Mouse (Mus musculus) lung, postnatal 0 days (tissue): ENCODE results near the gene Lingo3. TPM values are rescaled to one million over a fixed set of nuclear protein-coding genes. Genes with fewer than 3 reads are reported as not detected.

Experiments used
- ATAC-seq: fragments of 200-750 bp; cut with Nextera tagmentation; 2 replicates; pipeline ENCODE4 v1.8.0; 2017; ENCODE audit warnings: moderate library complexity
- DNase-seq: peaks from one replicate; pipeline ENCODE4 v3.0.0-alpha.2; 2016; ENCODE audit warnings: low spot score
- H3K27ac ChIP-seq: fragments of 300-500 bp; sonication (generic); 2 replicates; pipeline ENCODE4 v1.5.1; 2014; ENCODE audit warnings: antibody characterized with exemption, mild to moderate bottlenecking, low read length, mixed read lengths
- H3K27me3 ChIP-seq: fragments of 300-500 bp; sonication (generic); replicated peaks from 2 replicates; pipeline ENCODE4 v1.6.1; 2014; ENCODE audit warnings: low read length, mixed read lengths; ENCODE audit not compliant: insufficient read depth
- H3K36me3 ChIP-seq: fragments of 300-500 bp; sonication (generic); 2 replicates; pipeline ENCODE4 v1.6.1; 2014; ENCODE audit warnings: low read length, mixed read lengths; ENCODE audit not compliant: insufficient read depth
- H3K4me1 ChIP-seq: fragments of 300-500 bp; sonication (generic); 2 replicates; pipeline ENCODE4 v1.6.1; 2014; ENCODE audit warnings: antibody characterized with exemption, low read depth, low read length, mixed read lengths; ENCODE audit not compliant: insufficient read depth
- H3K4me2 ChIP-seq: fragments of 300-500 bp; sonication (generic); replicated peaks from 2 replicates; pipeline ENCODE4 v1.6.1; 2014; ENCODE audit warnings: low read depth, mild to moderate bottlenecking, low read length, moderate library complexity, mixed read lengths
- H3K4me3 ChIP-seq: fragments of 300-500 bp; sonication (generic); 2 replicates; pipeline ENCODE4 v1.5.1; 2014; ENCODE audit warnings: low read depth, low read length
- H3K9ac ChIP-seq: fragments of 300-500 bp; sonication (generic); replicated peaks from 2 replicates; pipeline ENCODE4 v1.6.1; 2014; ENCODE audit warnings: low read depth, mild to moderate bottlenecking
- H3K9me3 ChIP-seq: fragments of 300-500 bp; sonication (generic); 2 replicates; pipeline ENCODE4 v1.6.1; 2016; ENCODE audit warnings: low read length, mixed read lengths
- CTCF ChIP-seq: IDR thresholded peaks from 2 replicates; pipeline ENCODE4 v1.5.1; 2016; ENCODE audit warnings: antibody characterized with exemption, mild to moderate bottlenecking
- EP300 ChIP-seq: IDR thresholded peaks from 2 replicates; pipeline ENCODE4 v1.6.1; 2016; ENCODE audit warnings: antibody characterized with exemption, mild to moderate bottlenecking, control low read depth
- WGBS: fragments of 180-500 bp; shearing (Covaris S2); extraction: QIAGEN DNeasy Blood & Tissue Kit; methylation state at CpG from one replicate; pipeline ENCODE4 v1.1.7; 2014; 5-methylcytosine and 5-hydroxymethylcytosine counted together
- polyA plus RNA-seq: library from polyadenylated mRNA; unstranded; fragments of >200 nt; fragmentation: Nextera tagmentation; extraction: Ambion mirVana; gene quantifications from 2 replicates; pipeline ENCODE4 v1.2.1, GENCODE M21; 2015

The Lingo3 gene
- polyA plus RNA-seq, 1 experiment from 2014 or later = not detected

- H3K27ac ChIP-seq = no peak within 1 kb of the TSS
Measured at GRCm38 (mm10) chr10:80854913-80855748, 11.3 kb upstream of the Lingo3 start, which contains the start of the genes Lsm7 and Sppl2b. Gene Lsm7, minus strand, starts transcription at chr10:80855209. Gene Sppl2b, plus strand, starts transcription at chr10:80855275.

GRCm38 (mm10) chr10:80848571-80848970 is 4.7 kb upstream of the Lingo3 start:
- H3K27me3 ChIP-seq = peaks cover 9% of the 10 kb centered on the region
- no peaks in the 10 kb centered on the region for H3K36me3 ChIP-seq
- 13% methylated on average over 10 of the region's 10 CpGs for WGBS
- no peak overlapping the region for H3K4me3 ChIP-seq
- no peak overlapping the region for H3K9ac ChIP-seq
- no peak overlapping the region for H3K4me2 ChIP-seq
- ATAC-seq (peak; percentile 88), DNase-seq (peak; percentile 75)
- no peak overlapping the region for H3K27ac ChIP-seq
- no peaks in the 10 kb centered on the region for H3K9me3 ChIP-seq
- no peaks in the 10 kb centered on the region for H3K4me1 ChIP-seq
- TF ChIP-seq EP300 (no peak), CTCF (no peak)

More at GRCm38 (mm10) chr10:80854913-80855748, 11.3 kb upstream of the Lingo3 start, which contains the start of the genes Lsm7 and Sppl2b:
- peaks cover 5% of the 10 kb centered on the region; the same call in 1 of the 2 replicates for H3K4me1 ChIP-seq
- under 1% methylated on average over 77 of the region's 81 CpGs for WGBS
- no peak for TF ChIP-seq EP300
- TF ChIP-seq CTCF = no peak
- ATAC-seq = peak; percentile 91
- DNase-seq = peak; percentile 96
- H3K9me3 ChIP-seq = no peaks in the 10 kb centered on the region
- no peaks in the 10 kb centered on the region for H3K27me3 ChIP-seq
- H3K9ac ChIP-seq = peak within 1 kb of the TSS; percentile 50
- H3K4me3 ChIP-seq = peak within 1 kb of the TSS; percentile 81
- H3K36me3 ChIP-seq = no peaks in the 10 kb centered on the region
- peak within 1 kb of the TSS; percentile 100 for H3K4me2 ChIP-seq

DNA sequence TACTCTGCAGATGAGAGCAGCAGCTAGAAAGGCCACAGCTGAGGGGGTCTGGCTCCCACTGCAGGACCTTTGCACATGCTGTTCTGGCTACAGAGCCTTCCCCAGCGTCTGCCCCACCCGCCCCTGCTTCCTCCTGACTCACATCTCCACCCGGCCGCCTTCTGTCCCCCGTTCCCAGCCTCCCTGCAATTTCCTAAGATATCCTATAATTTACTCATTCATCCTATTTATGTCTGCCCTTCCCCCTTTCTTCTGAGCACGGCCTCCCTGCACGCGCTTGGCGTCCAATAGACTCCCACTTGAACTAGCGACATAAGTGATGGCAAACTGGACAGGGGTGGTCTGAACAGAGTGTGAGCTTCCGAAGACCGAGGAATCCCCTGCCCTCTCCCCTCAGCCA is 1.9 kb upstream of the Lingo3 start:
- no peak overlapping the region for H3K27ac ChIP-seq
- H3K4me1 ChIP-seq = no peaks in the 10 kb centered on the region
- no peaks in the 10 kb centered on the region for H3K9me3 ChIP-seq
- H3K9ac ChIP-seq = no peak overlapping the region
- no peak overlapping the region for H3K4me3 ChIP-seq
- H3K4me2 ChIP-seq = no peak overlapping the region
- TF ChIP-seq EP300 = no peak
- no peak for TF ChIP-seq CTCF
- 62% methylated on average over 12 of the region's 12 CpGs for WGBS
- H3K27me3 ChIP-seq = peaks cover 18% of the 10 kb centered on the region
- DNase-seq (no peak), ATAC-seq (no peak)
- no peaks in the 10 kb centered on the region for H3K36me3 ChIP-seq

DNA sequence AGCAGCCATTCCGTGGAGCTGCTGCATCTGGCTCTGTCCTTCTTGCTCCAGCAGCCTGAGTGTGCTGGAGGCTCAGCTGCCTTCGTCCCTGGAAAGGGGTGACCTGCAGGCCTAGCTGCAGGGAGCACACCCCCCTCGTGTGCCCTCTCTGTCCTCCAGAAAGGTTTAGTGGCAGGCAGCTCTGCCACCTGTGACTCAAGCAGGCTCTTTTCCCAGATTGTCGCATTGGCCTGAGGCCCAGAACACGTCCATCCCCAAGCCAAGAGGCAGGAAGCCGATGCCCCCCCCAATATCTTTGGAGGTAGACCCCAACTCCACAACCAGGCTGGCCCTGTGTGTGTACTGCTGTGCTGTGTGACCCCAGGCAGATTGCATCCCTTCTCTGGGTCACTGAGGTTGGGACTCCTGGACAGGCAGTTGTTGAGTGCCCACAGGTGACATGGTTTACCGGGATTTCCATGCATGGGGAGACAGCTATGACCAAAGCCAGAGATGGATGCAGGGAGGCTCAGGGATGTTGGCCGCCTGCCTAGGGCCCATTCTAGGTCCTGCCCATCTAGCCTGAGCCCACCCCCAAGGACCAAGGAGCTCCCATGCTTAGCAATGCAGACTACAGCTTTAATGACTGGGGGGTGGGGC is 1.3 kb upstream of the Lingo3 start:
- ATAC-seq (no peak), DNase-seq (no peak)
- no peaks in the 10 kb centered on the region for H3K9me3 ChIP-seq
- no peak for TF ChIP-seq CTCF
- no peak for TF ChIP-seq EP300
- H3K36me3 ChIP-seq = no peaks in the 10 kb centered on the region
- no peak overlapping the region for H3K4me2 ChIP-seq
- no peak overlapping the region for H3K4me3 ChIP-seq
- H3K27me3 ChIP-seq = peaks cover 18% of the 10 kb centered on the region
- H3K27ac ChIP-seq = no peak overlapping the region
- no peaks in the 10 kb centered on the region for H3K4me1 ChIP-seq
- no peak overlapping the region for H3K9ac ChIP-seq
- WGBS = 49% methylated on average over 8 of the region's 8 CpGs

DNA sequence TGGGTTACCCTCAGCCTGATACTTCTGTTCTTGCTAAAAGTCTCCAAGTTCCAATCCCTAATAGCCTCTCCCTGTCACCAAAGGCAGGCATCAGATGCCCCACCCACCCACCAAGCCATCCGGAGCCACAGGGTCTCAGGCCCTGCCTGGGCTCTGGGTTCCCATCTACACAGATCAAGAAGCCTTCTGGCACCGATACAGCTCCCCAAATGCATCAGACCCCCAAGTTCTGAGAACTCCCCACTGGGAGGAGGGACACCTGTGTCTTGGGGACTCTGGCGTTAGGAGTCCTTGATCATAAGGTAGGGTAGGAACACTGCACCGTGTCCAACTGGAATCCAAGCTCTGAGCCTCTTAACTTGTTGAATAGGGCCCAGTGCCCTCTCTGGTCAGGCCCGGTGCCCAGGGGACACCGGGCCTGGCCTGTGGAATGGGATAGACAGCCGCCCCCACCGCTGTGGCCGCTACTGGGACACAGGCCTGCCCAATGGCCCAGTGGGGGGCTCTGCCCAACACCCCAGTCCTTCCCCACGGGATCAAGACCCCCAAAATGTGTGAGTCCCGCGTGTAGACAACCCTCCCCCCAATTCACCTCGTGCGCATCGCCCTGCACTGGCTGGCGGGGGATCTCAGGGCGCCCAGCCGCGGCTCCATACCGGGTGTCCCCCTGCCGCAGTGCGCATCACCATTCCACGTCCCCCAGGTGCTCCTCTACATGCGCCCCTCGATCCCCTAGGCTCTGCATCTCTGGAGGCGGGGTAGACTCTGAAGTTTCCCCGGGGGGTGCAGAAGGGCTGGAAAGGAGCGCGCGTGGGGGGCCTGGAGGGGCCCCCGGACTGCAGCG is 530 bp downstream of the Lingo3 start:
- Histone ChIP-seq H3K4me1 (no peaks in the 10 kb centered on the region), H3K9ac (no peak overlapping the region), H3K36me3 (no peaks in the 10 kb centered on the region), H3K27me3 (peaks cover 18% of the 10 kb centered on the region), H3K27ac (no peak overlapping the region), H3K4me2 (peak overlapping the region; percentile 44), H3K4me3 (peak overlapping the region; percentile 15; the same call in 1 of the 2 replicates), H3K9me3 (no peaks in the 10 kb centered on the region)
- DNase-seq = no peak
- ATAC-seq = no peak
- TF ChIP-seq EP300 (no peak), CTCF (no peak)
- WGBS = 16% methylated on average over 16 of the region's 32 CpGs

DNA sequence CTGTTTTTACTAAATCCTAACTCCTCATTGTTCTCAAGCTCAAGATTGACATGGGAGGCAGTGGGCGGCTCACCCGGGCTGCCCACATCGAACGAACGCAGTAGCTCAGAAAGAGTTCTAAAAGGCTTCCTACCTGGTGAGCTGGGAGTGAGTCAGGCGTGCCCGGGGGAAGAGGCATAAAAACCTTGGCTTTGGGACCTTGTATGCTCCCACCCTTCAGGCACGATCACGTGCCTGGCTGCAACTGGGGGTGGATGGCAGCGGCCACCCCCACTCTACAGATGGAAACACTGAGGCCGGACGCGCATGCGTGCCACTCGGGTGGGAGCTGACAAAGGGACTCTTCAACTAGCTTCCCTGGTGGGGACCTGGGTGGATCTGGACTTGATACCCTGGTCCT is 1.5 kb downstream of the Lingo3 start:
- Histone ChIP-seq H3K4me1 (no peaks in the 10 kb centered on the region), H3K36me3 (no peaks in the 10 kb centered on the region), H3K9ac (no peak overlapping the region), H3K27ac (no peak overlapping the region), H3K9me3 (no peaks in the 10 kb centered on the region), H3K4me2 (no peak overlapping the region), H3K4me3 (no peak overlapping the region), H3K27me3 (peaks cover 18% of the 10 kb centered on the region)
- ATAC-seq (no peak), DNase-seq (no peak)
- whole genome bisulfite sequencing = 84% methylated on average over 15 of the region's 15 CpGs
- no peak for TF ChIP-seq CTCF
- TF ChIP-seq EP300 = no peak
